Mouse (Mus musculus) thymus, adult 2 months (tissue): Measurements from ENCODE around the gene Slfn8. TPM values are rescaled to one million over a fixed set of nuclear protein-coding genes. Genes with fewer than 3 reads are reported as not detected.
A peak's percentile ranks its signal among the peaks of the same experiment; 100 is the strongest.
"Not testable (repeated sequence)": the region's sequence is repeated elsewhere in the genome, so short reads cannot be mapped to it uniquely, and the experiment has no call there.

Source experiments
- DNase-seq: peaks from one replicate; pipeline ENCODE4 v3.0.0; 2021
- H3K27ac ChIP-seq: fragments of 200-500 bp; 2 replicates; pipeline ENCODE4 v1.5.1; 2012; ENCODE audit warnings: low read length, control low read depth; ENCODE audit not compliant: control insufficient read depth, insufficient read depth
- H3K27me3 ChIP-seq: fragments of 200-500 bp; 2 replicates; pipeline ENCODE4 v1.6.1; 2012; ENCODE audit warnings: mild to moderate bottlenecking, low read length, moderate library complexity, mixed read lengths; ENCODE audit not compliant: control insufficient read depth, insufficient read depth
- H3K36me3 ChIP-seq: fragments of 200-500 bp; 2 replicates; pipeline ENCODE4 v1.6.1; 2012; ENCODE audit warnings: mild to moderate bottlenecking, low read length, moderate library complexity; ENCODE audit not compliant: control insufficient read depth, insufficient read depth
- H3K4me1 ChIP-seq: fragments of 200-500 bp; replicated peaks from 2 replicates; pipeline ENCODE4 v1.6.1; 2012; ENCODE audit warnings: low read length; ENCODE audit not compliant: control insufficient read depth, insufficient read depth
- H3K4me3 ChIP-seq: fragments of 200-500 bp; 2 replicates; pipeline ENCODE4 v1.5.1; 2012; ENCODE audit warnings: mild to moderate bottlenecking, low read length, control low read depth, moderate library complexity; ENCODE audit not compliant: control insufficient read depth, insufficient read depth
- CTCF ChIP-seq: fragments of 200-500 bp; IDR thresholded peaks from 2 replicates; pipeline ENCODE4 v1.5.1; 2012; ENCODE audit warnings: mild to moderate bottlenecking, control low read depth, low read length, moderate library complexity, borderline replicate concordance; ENCODE audit not compliant: control insufficient read depth, poor library complexity, insufficient read depth; ENCODE audit errors: extremely low read depth
- POLR2A ChIP-seq: fragments of 200-500 bp; IDR thresholded peaks from 2 replicates; pipeline ENCODE4 v1.6.1; 2012; ENCODE audit warnings: mild to moderate bottlenecking, low read length, control low read depth, moderate library complexity; ENCODE audit not compliant: control insufficient read depth, poor library complexity, insufficient read depth; ENCODE audit errors: extremely low read depth
- WGBS: fragments of 180-500 bp; shearing (Covaris S2); methylation state at CpG from one replicate; pipeline ENCODE4 v1.1.7; 2018; 5-methylcytosine and 5-hydroxymethylcytosine counted together
- polyA plus RNA-seq: library from polyadenylated mRNA; depleted of rRNA; stranded (reverse); fragments of >200 nt; gene quantifications from 2 replicates; pipeline ENCODE4 v1.2.3, GENCODE M21; 2012

Gene Slfn8
- polyA plus RNA-seq, 1 experiment: 4.2 TPM

GRCm38 (mm10) chr11:83041000-83041399, 20.4 kb upstream of the Slfn8 start:
- Histone ChIP-seq H3K36me3 (no peaks in the 10 kb centered on the region), H3K4me1 (peaks cover 2% of the 10 kb centered on the region), H3K27ac (no peak overlapping the region), H3K27me3 (no peaks in the 10 kb centered on the region), H3K4me3 (no peak overlapping the region)
- DNase-seq: no peak
- no peak for TF ChIP-seq POLR2A
- no peak for TF ChIP-seq CTCF

- DNase-seq: peak; percentile 71
- H3K36me3 ChIP-seq: no peaks in the 10 kb centered on the region
- H3K4me3 ChIP-seq: peak overlapping the region; percentile 61
- H3K4me1 ChIP-seq: peaks cover 2% of the 10 kb centered on the region
- H3K27me3 ChIP-seq: no peaks in the 10 kb centered on the region
- no peak for TF ChIP-seq POLR2A
- TF ChIP-seq CTCF: no peak
- 0 out of 2 replicates have a peak overlapping the region, but pooled peaks have one; percentile 46 for H3K27ac ChIP-seq
- WGBS: 11% methylated on average over 1 of the region's 1 CpGs
These were observed 19.7 kb upstream of the Slfn8 start for GRCm38 (mm10) chr11:83040325-83040724.

GRCm38 (mm10) chr11:83039796-83040195, 19.2 kb upstream of the Slfn8 start:
- WGBS: 12% methylated on average over 19 of the region's 19 CpGs
- DNase-seq: peak; percentile 34
- H3K4me1 ChIP-seq: peaks cover 2% of the 10 kb centered on the region

GRCm38 (mm10) chr11:83039156-83039555, 18.5 kb upstream of the Slfn8 start:
- TF ChIP-seq CTCF (no peak), POLR2A (no peak)
- H3K4me1 ChIP-seq: peaks cover 2% of the 10 kb centered on the region
- WGBS: 83% methylated on average over 1 of the region's 1 CpGs
- no peaks in the 10 kb centered on the region for H3K36me3 ChIP-seq
- H3K27me3 ChIP-seq: no peaks in the 10 kb centered on the region
- H3K4me3 ChIP-seq: peak overlapping the region; percentile 15; the same call in 1 of the 2 replicates
- no peak for DNase-seq
- peak overlapping the region; percentile 17; the same call in 1 of the 2 replicates for H3K27ac ChIP-seq

More at GRCm38 (mm10) chr11:83039796-83040195, 19.2 kb upstream of the Slfn8 start:
- Histone ChIP-seq H3K27me3 (no peaks in the 10 kb centered on the region), H3K4me3 (peak overlapping the region; percentile 61), H3K27ac (peak overlapping the region; percentile 46; the same call in 1 of the 2 replicates), H3K36me3 (no peaks in the 10 kb centered on the region)
- no peak for TF ChIP-seq POLR2A
- TF ChIP-seq CTCF: peak; percentile 44; the same call in 1 of the 2 replicates

- H3K4me3 ChIP-seq, H3K36me3 ChIP-seq, H3K27me3 ChIP-seq, H3K27ac ChIP-seq, H3K4me1 ChIP-seq, DNase-seq: not testable (repeated sequence)
- WGBS: 82% methylated on average over 3 of the region's 3 CpGs
These were observed 18.1 kb upstream of the Slfn8 start for GRCm38 (mm10) chr11:83038686-83039085.

- 13% methylated on average over 18 of the region's 18 CpGs for WGBS
- H3K27ac ChIP-seq: peak overlapping the region; percentile 83
- H3K27me3 ChIP-seq, H3K36me3 ChIP-seq: not testable (repeated sequence)
- DNase-seq: peak; percentile 13
- peak overlapping the region; percentile 64 for H3K4me3 ChIP-seq
- H3K4me1 ChIP-seq: peaks cover 16% of the 10 kb centered on the region
These were observed 770 bp downstream of the Slfn8 start for GRCm38 (mm10) chr11:83019561-83020519.

- Histone ChIP-seq H3K4me3 (no peak overlapping the region), H3K36me3 (peaks cover 21% of the 10 kb centered on the region; the same call in 1 of the 2 replicates), H3K27me3 (no peaks in the 10 kb centered on the region), H3K27ac (no peak overlapping the region), H3K4me1 (peaks cover 19% of the 10 kb centered on the region)
- TF ChIP-seq POLR2A (no peak), CTCF (no peak)
- DNase-seq: no peak
These were observed 4.5 kb downstream of the Slfn8 start for GRCm38 (mm10) chr11:83016093-83016492.
